Mouse (Mus musculus) ES-E14 (cell line): ENCODE data around the gene Rsph1.

ENCODE experiments used
- HCFC1 ChIP-seq: IDR thresholded peaks from 2 replicates; pipeline ENCODE4 v1.6.1; 2012; ENCODE audit warnings: low read length, inconsistent platforms, borderline replicate concordance; ENCODE audit not compliant: insufficient read depth
- ZC3H11A ChIP-seq: IDR thresholded peaks from 2 replicates; pipeline ENCODE4 v1.6.1; 2012; ENCODE audit warnings: low read depth, mild to moderate bottlenecking, inconsistent platforms, low read length, borderline replicate concordance
- ZNF384 ChIP-seq: IDR thresholded peaks from 2 replicates; pipeline ENCODE4 v1.6.1; 2012; ENCODE audit warnings: low read depth, low read length, inconsistent platforms

GRCm38 (mm10) chr17:31210299-31210698 lies 66.9 kb downstream of the Rsph1 start:
- TF ChIP-seq ZNF384 (no peak), HCFC1 (no peak), ZC3H11A (no peak)
